Mouse (Mus musculus): ENCODE data around the gene Armc12. TPM values are rescaled to one million over a fixed set of nuclear protein-coding genes. Genes with fewer than 3 reads are reported as not detected.

Gene Armc12
- total RNA-seq, 2 experiments from 2014 or later = not detected

DNA sequence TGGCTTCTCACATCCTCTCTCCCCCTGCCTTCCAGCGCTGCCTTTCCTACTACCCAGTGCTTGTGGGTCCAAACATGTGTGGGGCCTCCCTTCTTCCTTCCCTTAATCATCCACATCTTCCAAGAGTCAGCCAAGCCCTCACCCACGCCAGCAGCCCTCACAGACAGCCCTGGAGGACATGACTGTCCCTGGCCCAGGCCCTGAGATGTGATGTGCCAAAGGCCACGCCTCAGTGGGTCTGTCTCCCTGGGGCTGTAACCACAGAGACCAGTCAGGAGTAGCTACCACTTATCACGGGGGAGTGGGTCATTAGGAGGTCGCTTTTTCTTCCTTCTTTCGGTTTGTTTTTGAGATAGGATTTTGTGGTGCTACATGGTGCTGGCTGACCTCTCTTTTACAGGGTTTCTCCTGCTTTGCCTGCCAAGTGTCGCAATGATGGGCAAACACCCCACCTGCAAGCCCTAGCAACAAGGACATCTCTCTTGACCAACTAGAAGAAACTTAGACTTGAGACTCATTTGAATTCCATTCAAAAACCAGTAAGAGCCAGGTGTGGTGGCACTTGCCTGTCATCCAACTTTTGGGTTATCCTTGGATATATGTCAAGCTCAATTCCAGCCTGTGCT is 28.3 kb upstream of the Armc12 start:
- intact Hi-C loops (cut with DNase I) = no loop called here
- TF ChIP-seq CTCF (IDR thresholded peaks at IDR 0.05) = no peak

DNA sequence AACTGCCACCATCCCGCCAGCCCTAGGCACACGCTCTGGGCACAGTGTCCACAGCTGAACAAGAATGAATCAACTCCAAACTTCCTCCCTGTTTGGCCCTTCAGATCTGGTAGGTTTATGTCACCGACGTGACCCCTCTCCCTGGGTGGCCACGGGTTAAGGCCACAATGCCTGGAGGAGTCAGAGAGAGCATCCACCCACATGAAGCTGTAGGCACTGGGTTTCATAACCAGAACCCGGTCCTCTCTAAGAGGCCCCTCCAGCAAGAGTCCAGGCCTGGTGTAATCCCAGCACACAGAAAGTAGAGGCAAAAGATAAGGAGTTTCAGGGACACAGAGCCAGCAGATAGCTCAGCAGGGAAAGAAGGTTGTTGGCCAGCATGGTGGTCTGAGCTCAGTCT is 26.4 kb upstream of the Armc12 start:
- intact Hi-C loops (cut with DNase I) = no loop called here
- Histone ChIP-seq H3K4me3 (no peak overlapping the region), H3K27ac (no peak overlapping the region)
- TF ChIP-seq CTCF (IDR thresholded peaks at IDR 0.05) = no peak
- no peak for DNase-seq (ENCODE audit: extremely low spot score in 1 of 2, low spot score in 2 of 2)

More for the DNA sequence above, 28.3 kb upstream of the Armc12 start:
- no peak for DNase-seq (ENCODE audit: extremely low spot score in 1 of 2, low spot score in 2 of 2)
- Histone ChIP-seq H3K4me3 (no peak overlapping the region), H3K27ac (no peak overlapping the region)

DNA sequence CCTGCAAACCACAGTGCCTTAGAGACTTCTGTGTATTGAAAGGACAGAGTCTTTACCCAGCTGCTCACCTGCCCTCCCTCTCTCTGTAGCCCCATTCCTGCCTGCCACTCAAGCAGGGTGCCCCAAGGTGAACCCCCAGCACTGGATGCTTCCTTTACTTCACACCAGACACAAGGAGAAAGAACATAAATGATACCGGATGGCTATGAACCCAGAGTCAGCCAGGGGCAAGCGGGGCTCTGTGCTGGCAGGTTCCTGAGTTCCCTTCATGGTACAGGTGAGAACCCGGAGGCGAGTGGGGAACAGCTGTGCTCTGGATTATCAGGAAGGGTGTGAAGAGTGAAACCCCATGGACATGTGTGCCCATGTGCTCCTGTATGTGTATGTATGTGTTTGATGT is 25.0 kb upstream of the Armc12 start:
- DNase-seq (ENCODE audit: extremely low spot score in 1 of 2, low spot score in 2 of 2) = no peak
- intact Hi-C loops (cut with DNase I) = no loop called here
- Histone ChIP-seq H3K27ac (no peak overlapping the region), H3K4me3 (no peak overlapping the region)
- TF ChIP-seq CTCF (IDR thresholded peaks at IDR 0.05) = no peak

DNA sequence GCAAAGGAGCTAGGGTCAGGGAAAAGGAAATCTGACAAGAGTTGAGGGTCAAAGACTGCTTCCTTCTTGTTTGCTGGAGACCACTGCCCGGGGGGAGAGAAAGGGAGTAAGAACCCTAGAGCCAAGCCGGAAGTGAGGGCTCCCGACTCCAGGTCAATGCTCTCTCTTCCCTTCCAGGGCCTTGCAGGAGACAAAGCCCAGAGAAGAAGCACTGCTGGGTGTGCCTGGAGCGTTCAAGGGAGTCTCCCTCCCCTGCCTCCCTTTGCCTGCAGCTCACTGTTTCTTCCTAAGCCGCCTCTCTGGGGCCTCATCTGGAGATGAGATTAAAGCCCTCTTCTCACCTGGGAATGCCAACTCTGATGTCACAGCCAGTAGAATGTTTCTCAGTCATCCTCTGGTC is 23.7 kb upstream of the Armc12 start:
- intact Hi-C loops (cut with DNase I) = no loop called here
- DNase-seq (ENCODE audit: extremely low spot score in 1 of 2, low spot score in 2 of 2) = no peak
- Histone ChIP-seq H3K27ac (no peak overlapping the region), H3K4me3 (no peak overlapping the region)
- no peak for TF ChIP-seq CTCF (IDR thresholded peaks at IDR 0.05)

DNA sequence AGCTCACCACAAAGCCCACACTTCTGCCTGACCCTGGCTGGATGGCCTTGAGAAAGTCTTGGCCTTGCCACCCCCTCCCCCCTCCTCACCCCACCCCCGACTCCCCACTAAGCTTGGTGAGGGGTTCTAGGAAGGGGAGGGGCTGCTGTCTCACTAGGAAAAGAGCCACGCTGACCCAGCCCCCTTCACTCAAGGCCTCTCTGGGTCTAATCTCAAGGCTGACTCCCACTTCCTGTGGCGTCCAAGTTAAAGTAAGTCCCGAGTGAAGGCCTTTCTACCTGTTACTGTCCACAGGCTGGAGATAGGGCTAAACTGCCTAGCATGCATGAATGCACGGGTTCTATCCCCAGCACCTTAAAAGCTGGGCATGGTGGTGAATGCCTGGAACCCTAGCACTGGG is 23.1 kb upstream of the Armc12 start:
- intact Hi-C loops (cut with DNase I) = no loop called here
- no peak for DNase-seq (ENCODE audit: extremely low spot score in 1 of 2, low spot score in 2 of 2)
- no peak for TF ChIP-seq CTCF (IDR thresholded peaks at IDR 0.05)
- Histone ChIP-seq H3K4me3 (no peak overlapping the region), H3K27ac (no peak overlapping the region)

DNA sequence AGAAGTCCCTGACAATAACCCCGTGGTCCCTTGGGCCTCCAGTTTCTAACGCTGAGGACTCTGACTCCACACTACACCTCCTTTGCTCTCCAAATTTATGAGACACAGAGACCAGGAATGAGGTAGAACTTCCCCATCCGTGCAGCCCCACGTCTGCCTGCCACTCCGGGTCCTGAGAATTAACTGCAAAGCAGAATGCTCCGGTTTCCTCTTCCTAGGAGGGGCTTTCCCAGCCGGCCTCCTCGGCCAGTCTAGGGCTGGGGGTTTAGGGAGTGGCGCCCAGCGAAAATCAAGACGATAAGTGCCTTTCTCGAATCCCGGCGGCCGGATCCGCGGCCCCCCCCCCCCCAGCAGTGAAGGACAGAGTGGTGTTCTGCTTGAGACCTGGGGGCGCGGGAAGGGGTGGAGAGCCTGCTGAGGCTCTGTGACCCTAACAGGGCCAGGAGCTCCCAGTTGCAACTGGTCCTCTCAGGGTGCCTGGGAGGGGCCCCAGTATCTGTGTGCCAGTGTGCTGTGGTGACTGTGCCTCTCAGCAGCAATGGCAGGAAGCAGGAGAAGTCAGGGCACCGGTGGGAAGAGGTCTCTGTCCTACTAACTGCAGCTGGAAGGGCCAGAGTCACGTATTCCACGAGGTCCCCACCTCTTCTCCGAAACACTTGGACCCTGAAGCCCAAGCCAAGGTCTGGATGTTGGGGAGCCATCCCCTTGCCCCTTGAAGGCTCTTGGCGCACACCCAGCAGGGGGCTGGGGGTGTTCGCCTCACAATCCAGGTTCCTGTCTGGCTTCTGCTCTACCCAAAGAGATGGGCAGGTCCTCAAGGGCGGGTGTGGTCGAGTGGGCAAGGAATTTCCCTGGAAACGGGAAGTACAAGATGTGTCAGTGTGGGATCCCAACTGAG is 19.9 kb upstream of the Armc12 start:
- Histone ChIP-seq H3K27ac (no peak overlapping the region), H3K4me3 (no peak overlapping the region)
- intact Hi-C loops (cut with DNase I) = no loop called here
- no peak for DNase-seq (ENCODE audit: extremely low spot score in 1 of 2, low spot score in 2 of 2)
- TF ChIP-seq CTCF (IDR thresholded peaks at IDR 0.05) = no peak

DNA sequence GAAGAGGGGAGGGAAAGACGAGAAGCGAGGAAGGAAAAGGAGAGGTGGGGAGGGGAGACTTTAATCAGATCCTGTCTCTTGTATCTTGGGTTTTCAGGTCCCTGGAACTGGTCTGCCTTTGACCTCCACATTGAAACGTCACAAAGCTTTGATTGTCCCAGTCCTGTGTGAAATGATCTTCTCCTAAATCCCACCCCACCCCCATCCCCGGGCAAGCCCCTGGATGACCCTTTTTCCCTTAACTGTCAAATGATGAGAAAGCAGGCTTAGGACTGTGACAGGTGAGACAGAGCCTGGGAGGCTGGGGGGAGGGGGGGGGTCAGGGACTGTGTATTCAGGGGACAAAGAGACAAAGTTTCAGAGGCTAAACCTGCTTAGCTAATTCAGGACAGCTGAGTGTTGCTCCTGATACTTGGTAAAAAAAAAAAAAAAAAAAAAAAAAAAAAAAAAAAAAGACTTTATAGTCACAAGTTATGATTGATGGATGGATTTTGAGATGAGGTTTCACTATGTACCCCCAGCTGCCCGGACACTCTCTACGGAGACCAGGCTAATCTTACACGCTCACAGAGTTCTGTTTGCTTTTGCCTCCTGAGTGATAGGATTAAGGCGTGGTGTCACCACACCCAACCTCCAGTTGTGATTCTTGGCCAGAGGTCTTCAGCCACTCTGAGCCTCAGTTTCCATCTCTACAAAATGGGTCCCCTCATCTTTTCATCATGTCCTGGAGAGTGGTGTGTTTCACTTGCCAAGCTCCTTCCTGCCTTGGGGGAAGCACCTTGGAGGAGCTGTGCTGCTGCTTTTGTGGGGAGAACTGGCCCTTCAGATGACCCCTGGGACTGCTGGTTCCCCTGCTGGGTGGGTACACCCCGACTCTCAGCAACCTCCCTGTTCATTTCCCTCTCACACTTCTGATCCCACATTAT is 18.7 kb upstream of the Armc12 start:
- no peak for TF ChIP-seq CTCF (IDR thresholded peaks at IDR 0.05)
- intact Hi-C loops (cut with DNase I) = no loop called here
- no peak for DNase-seq (ENCODE audit: extremely low spot score in 1 of 2, low spot score in 2 of 2)
- Histone ChIP-seq H3K27ac (no peak overlapping the region; the same call in 1 of the 2 replicates), H3K4me3 (no peak overlapping the region)

DNA sequence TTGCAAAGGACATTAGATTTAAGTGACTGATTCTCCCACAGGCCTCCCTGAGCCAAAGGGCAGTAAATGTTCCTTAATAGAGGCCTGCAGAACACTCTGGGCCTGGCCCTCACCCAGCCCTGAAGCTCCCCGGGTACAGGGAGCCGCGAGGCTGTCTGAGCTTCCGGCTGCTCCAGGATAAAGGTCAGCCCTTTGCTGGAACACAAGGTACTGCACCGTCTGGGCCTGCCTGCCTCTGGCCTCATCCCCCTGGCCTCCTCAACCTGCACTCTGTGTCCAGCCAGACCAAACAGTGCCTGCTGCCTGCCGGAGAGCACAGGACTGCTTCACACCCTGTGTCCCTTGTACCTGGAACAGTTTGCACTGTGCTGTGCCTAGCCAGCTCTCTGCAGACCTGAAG is 17.9 kb upstream of the Armc12 start:
- DNase-seq (ENCODE audit: extremely low spot score in 1 of 2, low spot score in 2 of 2) = no peak
- Histone ChIP-seq H3K4me3 (no peak overlapping the region), H3K27ac (no peak overlapping the region; the same call in 1 of the 2 replicates)
- no peak for TF ChIP-seq CTCF (IDR thresholded peaks at IDR 0.05)
- intact Hi-C loops (cut with DNase I) = no loop called here

DNA sequence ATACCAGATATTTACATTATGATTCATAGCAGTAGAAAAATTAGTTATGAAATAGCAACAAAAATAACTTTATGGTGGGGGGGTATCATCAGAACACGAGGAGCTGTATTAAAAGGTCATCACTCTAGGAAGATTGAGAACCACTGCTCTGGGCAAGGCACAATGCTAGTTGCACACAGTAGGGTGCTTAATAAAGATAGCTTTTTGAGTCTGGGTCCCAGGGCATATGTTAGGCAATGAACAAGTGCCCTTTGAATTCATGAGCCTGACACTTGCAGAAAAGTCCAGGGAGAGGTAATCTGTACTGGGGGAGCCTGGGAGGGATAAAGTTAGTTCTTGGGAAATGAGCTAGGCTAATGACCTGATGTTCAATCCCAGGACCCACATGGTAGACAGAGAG is 17.3 kb upstream of the Armc12 start:
- no peak overlapping the region for H3K27ac ChIP-seq
- intact Hi-C loops (cut with DNase I) = no loop called here
- no peak overlapping the region for H3K4me3 ChIP-seq
- TF ChIP-seq CTCF (IDR thresholded peaks at IDR 0.05) = no peak
- no peak for DNase-seq (ENCODE audit: extremely low spot score in 1 of 2, low spot score in 2 of 2)

DNA sequence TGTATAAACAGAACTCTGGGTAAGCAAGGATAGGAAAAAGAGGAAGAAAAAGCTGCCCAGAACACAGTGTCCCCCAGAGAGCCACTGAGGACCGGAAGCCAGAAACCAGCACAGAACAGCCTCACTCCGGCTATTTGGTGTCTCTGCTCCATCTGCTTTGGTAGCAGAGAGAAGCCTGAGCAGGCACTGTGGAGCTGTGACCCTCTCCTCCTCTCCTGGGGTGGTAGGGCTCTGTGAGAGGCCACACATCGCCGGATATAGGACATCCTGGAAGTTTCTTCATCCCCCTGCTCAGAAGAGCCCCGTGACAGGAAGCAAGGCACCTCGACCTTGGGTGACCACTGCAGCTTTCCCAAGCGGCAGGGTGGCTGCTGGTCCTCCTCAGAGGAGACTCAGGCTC is 16.8 kb upstream of the Armc12 start:
- DNase-seq (ENCODE audit: extremely low spot score in 1 of 2, low spot score in 2 of 2) = no peak
- no peak for TF ChIP-seq CTCF (IDR thresholded peaks at IDR 0.05)
- H3K27ac ChIP-seq = peak overlapping the region; percentile 40
- H3K4me3 ChIP-seq = no peak overlapping the region
- intact Hi-C loops (cut with DNase I) = no loop called here

DNA sequence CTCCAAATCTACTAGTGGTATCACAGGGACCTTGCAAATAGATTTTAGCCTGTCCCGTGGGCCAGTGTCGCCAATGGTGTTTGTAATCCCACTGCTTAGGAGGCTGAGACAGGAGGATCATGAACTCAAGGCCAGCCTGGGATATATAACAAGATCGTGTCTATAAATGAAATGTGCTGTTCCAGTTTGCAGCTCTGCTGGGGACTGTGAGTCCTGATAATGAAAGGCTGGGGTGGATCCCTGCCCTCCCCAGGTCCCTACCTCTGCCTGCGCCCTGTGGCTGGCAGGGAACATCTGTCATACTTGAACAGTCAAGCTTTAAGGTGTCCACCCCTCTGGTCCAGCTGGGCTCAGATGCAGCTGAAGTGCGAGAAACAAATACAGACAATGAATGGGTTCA is 16.1 kb upstream of the Armc12 start:
- H3K27ac ChIP-seq = peak overlapping the region; percentile 40; the same call in 1 of the 2 replicates
- TF ChIP-seq CTCF (IDR thresholded peaks at IDR 0.05) = no peak
- no peak overlapping the region for H3K4me3 ChIP-seq
- intact Hi-C loops (cut with DNase I) = no loop called here
- DNase-seq (ENCODE audit: extremely low spot score in 1 of 2, low spot score in 2 of 2) = no peak

Data from left cerebral cortex, adult 2 months (tissue).